Mouse (Mus musculus) neural tube, embryonic 14.5 days (tissue): ENCODE data around the gene Olfr814. TPM values are rescaled to one million over a fixed set of nuclear protein-coding genes. Genes with fewer than 3 reads are reported as not detected.
"Not testable (repeated sequence)": the region's sequence is repeated elsewhere in the genome, so short reads cannot be mapped to it uniquely, and the experiment has no call there.

Source experiments
- ATAC-seq: fragments of 200-750 bp; cut with Nextera tagmentation; 2 replicates; pipeline ENCODE4 v1.8.0; 2017; ENCODE audit warnings: low read depth, mild to moderate bottlenecking, moderate TSS enrichment, moderate library complexity
- H3K27ac ChIP-seq: fragments of 300-500 bp; sonication (generic); 2 replicates; pipeline ENCODE4 v1.5.1; 2014; ENCODE audit warnings: low read depth, mild to moderate bottlenecking, control low read depth, low read length, moderate library complexity, mixed read lengths
- H3K27me3 ChIP-seq: fragments of 300-500 bp; sonication (generic); 2 replicates; pipeline ENCODE4 v1.6.1; 2014; ENCODE audit warnings: low read length; ENCODE audit not compliant: control insufficient read depth, insufficient read depth
- H3K36me3 ChIP-seq: fragments of 300-500 bp; sonication (generic); 2 replicates; pipeline ENCODE4 v1.6.1; 2014; ENCODE audit warnings: low read length, mixed read lengths; ENCODE audit not compliant: control insufficient read depth, insufficient read depth
- H3K4me1 ChIP-seq: fragments of 300-500 bp; sonication (generic); 2 replicates; pipeline ENCODE4 v1.6.1; 2014; ENCODE audit warnings: low read length; ENCODE audit not compliant: control insufficient read depth, insufficient read depth
- H3K4me2 ChIP-seq: fragments of 300-500 bp; sonication (generic); 2 replicates; pipeline ENCODE4 v1.6.1; 2014; ENCODE audit warnings: mild to moderate bottlenecking, low read depth, low read length, control low read depth
- H3K4me3 ChIP-seq: fragments of 300-500 bp; sonication (generic); 2 replicates; pipeline ENCODE4 v1.5.1; 2014; ENCODE audit warnings: low read depth, low read length, control low read depth, mixed read lengths
- H3K9ac ChIP-seq: fragments of 300-500 bp; sonication (generic); replicated peaks from 2 replicates; pipeline ENCODE4 v1.6.1; 2014; ENCODE audit warnings: low read depth, mild to moderate bottlenecking, control low read depth, low read length, mixed read lengths
- H3K9me3 ChIP-seq: fragments of 300-500 bp; sonication (generic); 2 replicates; pipeline ENCODE4 v1.6.1; 2016; ENCODE audit warnings: low read length; ENCODE audit not compliant: control insufficient read depth
- whole genome bisulfite sequencing: fragments of 180-500 bp; shearing (Covaris S2); extraction: QIAGEN DNeasy Blood & Tissue Kit; methylation state at CpG from one replicate; pipeline ENCODE4 v1.1.7; 2014; 5-methylcytosine and 5-hydroxymethylcytosine counted together
- polyA plus RNA-seq: library from polyadenylated mRNA; unstranded; fragments of >200 nt; fragmentation: Nextera tagmentation; extraction: Ambion mirVana; gene quantifications from 2 replicates; pipeline ENCODE4 v1.2.1, GENCODE M21; 2014

Gene Olfr814
- not detected in 2 replicates for polyA plus RNA-seq

- H3K4me3 ChIP-seq, H3K4me2 ChIP-seq, H3K27me3 ChIP-seq, H3K4me1 ChIP-seq, H3K36me3 ChIP-seq, ATAC-seq, H3K9me3 ChIP-seq, H3K27ac ChIP-seq, H3K9ac ChIP-seq: not testable (repeated sequence)
- WGBS = no CpG with 5 or more reads among the region's 1 CpGs
Observed at GRCm38 (mm10) chr10:129879751-129880150, at the start of gene Olfr814. TSS of gene Olfr814 (minus strand) at chr10:129879851.

GRCm38 (mm10) chr10:129915497-129915896 is 35.8 kb upstream of the Olfr814 start, which contains the start of gene Olfr816:
TSS of gene Olfr816 (minus strand) at chr10:129915597.
- no peak within 1 kb of the TSS for H3K27ac ChIP-seq
- 72% methylated on average over 1 of the region's 1 CpGs for WGBS
- no peak within 1 kb of the TSS for H3K4me3 ChIP-seq
- ATAC-seq = no peak
- no peak within 1 kb of the TSS for H3K4me2 ChIP-seq
- no peaks in the 10 kb centered on the region for H3K4me1 ChIP-seq
- H3K27me3 ChIP-seq = no peaks in the 10 kb centered on the region
- no peaks in the 10 kb centered on the region for H3K36me3 ChIP-seq
- H3K9me3 ChIP-seq = no peaks in the 10 kb centered on the region
- no peak within 1 kb of the TSS for H3K9ac ChIP-seq

GRCm38 (mm10) chr10:129905767-129906166 is 26.1 kb upstream of the Olfr814 start, which contains the start of gene Olfr815:
TSS of gene Olfr815 (minus strand) at chr10:129905867.
- not testable (repeated sequence) for H3K4me1 ChIP-seq, H3K27me3 ChIP-seq, H3K36me3 ChIP-seq, H3K4me2 ChIP-seq, H3K27ac ChIP-seq, ATAC-seq, H3K9ac ChIP-seq, H3K4me3 ChIP-seq, H3K9me3 ChIP-seq
- WGBS = no CpG with 5 or more reads among the region's 1 CpGs

GRCm38 (mm10) chr10:129885934-129886333 is 6.3 kb upstream of the Olfr814 start:
- WGBS = 94% methylated on average over 7 of the region's 7 CpGs
- Histone ChIP-seq H3K9me3 (no peaks in the 10 kb centered on the region), H3K27ac (no peak overlapping the region), H3K4me1 (no peaks in the 10 kb centered on the region), H3K9ac (no peak overlapping the region), H3K4me3 (no peak overlapping the region), H3K4me2 (no peak overlapping the region), H3K27me3 (no peaks in the 10 kb centered on the region), H3K36me3 (no peaks in the 10 kb centered on the region)
- no peak for ATAC-seq

- H3K9ac ChIP-seq, H3K4me3 ChIP-seq, H3K9me3 ChIP-seq, H3K4me2 ChIP-seq, H3K27me3 ChIP-seq, H3K4me1 ChIP-seq, H3K27ac ChIP-seq, H3K36me3 ChIP-seq, ATAC-seq: not testable (repeated sequence)
- WGBS = 87% methylated on average over 6 of the region's 6 CpGs
Observed at GRCm38 (mm10) chr10:129885496-129885895, 5.8 kb upstream of the Olfr814 start.

GRCm38 (mm10) chr10:129855067-129855466 is 24.6 kb downstream of the Olfr814 start, which contains the start of gene Olfr813:
TSS of gene Olfr813 (plus strand) at chr10:129855367.
- no peak within 1 kb of the TSS for H3K27ac ChIP-seq
- no peak within 1 kb of the TSS for H3K9ac ChIP-seq
- H3K27me3 ChIP-seq = no peaks in the 10 kb centered on the region
- no peaks in the 10 kb centered on the region for H3K9me3 ChIP-seq
- H3K4me2 ChIP-seq = no peak within 1 kb of the TSS
- no peaks in the 10 kb centered on the region for H3K4me1 ChIP-seq
- no peak for ATAC-seq
- H3K36me3 ChIP-seq = no peaks in the 10 kb centered on the region
- no peak within 1 kb of the TSS for H3K4me3 ChIP-seq

- H3K36me3 ChIP-seq = no peaks in the 10 kb centered on the region
- no peak overlapping the region for H3K4me3 ChIP-seq
- ATAC-seq = no peak
- WGBS = 48% methylated on average over 1 of the region's 1 CpGs
- H3K4me1 ChIP-seq = no peaks in the 10 kb centered on the region
- no peak overlapping the region for H3K4me2 ChIP-seq
- no peak overlapping the region for H3K27ac ChIP-seq
- no peaks in the 10 kb centered on the region for H3K27me3 ChIP-seq
- H3K9ac ChIP-seq = no peak overlapping the region
- H3K9me3 ChIP-seq = no peaks in the 10 kb centered on the region
Observed at GRCm38 (mm10) chr10:129847343-129847742, 32.3 kb downstream of the Olfr814 start.

GRCm38 (mm10) chr10:129845994-129846393 is 33.7 kb downstream of the Olfr814 start, which contains the start of gene Olfr812:
TSS of gene Olfr812 (minus strand) at chr10:129846094.
- 62% methylated on average over 1 of the region's 1 CpGs for WGBS
- no peaks in the 10 kb centered on the region for H3K36me3 ChIP-seq
- H3K4me2 ChIP-seq = no peak within 1 kb of the TSS
- no peak within 1 kb of the TSS for H3K4me3 ChIP-seq
- no peaks in the 10 kb centered on the region for H3K4me1 ChIP-seq
- H3K27me3 ChIP-seq = no peaks in the 10 kb centered on the region
- H3K9me3 ChIP-seq = no peaks in the 10 kb centered on the region
- ATAC-seq = no peak
- no peak within 1 kb of the TSS for H3K9ac ChIP-seq
- H3K27ac ChIP-seq = no peak within 1 kb of the TSS
